Mouse (Mus musculus) C2C12 (cell line): ENCODE data around the gene Mtfr1l. TPM values are rescaled to one million over a fixed set of nuclear protein-coding genes. Genes with fewer than 3 reads are reported as not detected.

Experiments used
- H3K27me3 ChIP-seq: one replicate; pipeline ENCODE4 v1.6.1; 2011; ENCODE audit not compliant: control insufficient read depth, insufficient read depth, insufficient read length
- H3K36me3 ChIP-seq: one replicate; pipeline ENCODE4 v1.6.1; 2011; ENCODE audit not compliant: control insufficient read depth, insufficient read depth
- H3K4me3 ChIP-seq: one replicate; pipeline ENCODE4 v1.5.1; 2011; ENCODE audit warnings: mild to moderate bottlenecking, control low read depth; ENCODE audit not compliant: poor library complexity, insufficient read depth, severe bottlenecking
- H3K79me2 ChIP-seq: one replicate; pipeline ENCODE4 v1.6.1; 2011; ENCODE audit not compliant: control insufficient read depth, insufficient read depth
- H3K79me3 ChIP-seq: one replicate; pipeline ENCODE4 v1.6.1; 2011; ENCODE audit warnings: low read depth, control low read depth
- H3ac ChIP-seq: one replicate; pipeline ENCODE3; 2011; ENCODE audit warnings: low read depth; ENCODE audit not compliant: control insufficient read depth, insufficient read length
- CEBPB ChIP-seq: IDR thresholded peaks from one replicate; pipeline ENCODE4 v1.6.1; 2011; ENCODE audit warnings: low read depth, mild to moderate bottlenecking, control low read depth, moderate library complexity
- CTCF ChIP-seq: IDR thresholded peaks from one replicate; pipeline ENCODE4 v1.5.1; 2011; ENCODE audit not compliant: control insufficient read depth, insufficient read depth, insufficient read length
- FOSL1 ChIP-seq: IDR thresholded peaks from one replicate; pipeline ENCODE4 v1.8.0; 2011; ENCODE audit warnings: mild to moderate bottlenecking, low read length; ENCODE audit not compliant: poor library complexity, insufficient read depth, severe bottlenecking
- MAX ChIP-seq: IDR thresholded peaks from one replicate; pipeline ENCODE4 v1.6.1; 2011; ENCODE audit warnings: mild to moderate bottlenecking, control low read depth
- MYOD1 ChIP-seq: IDR thresholded peaks from one replicate; pipeline ENCODE4 v1.6.1; 2011; ENCODE audit warnings: low read depth; ENCODE audit not compliant: control insufficient read depth, insufficient read length
- MYOG ChIP-seq: IDR thresholded peaks from one replicate; pipeline ENCODE4 v1.6.1; 2011; ENCODE audit not compliant: control insufficient read depth, insufficient read length; ENCODE audit errors: extremely low read depth
- USF1 ChIP-seq: IDR thresholded peaks from one replicate; pipeline ENCODE4 v1.6.1; 2011; ENCODE audit warnings: low read depth, mild to moderate bottlenecking, control low read depth, moderate library complexity
- polyA plus RNA-seq: library from polyadenylated mRNA; unstranded; fragments of >200 nt; fragmentation: generic; extraction: Trizol; gene quantifications from one replicate; pipeline ENCODE4 v1.2.1, GENCODE M21; 2012; ENCODE audit warnings: missing spikeins

Gene Mtfr1l
- polyA plus RNA-seq, 1 experiment = 66.6 TPM

- Histone ChIP-seq H3K4me3 (no peak overlapping the region), H3K79me2 (no peaks in the 10 kb centered on the region), H3ac (no peak overlapping the region), H3K27me3 (no peaks in the 10 kb centered on the region), H3K36me3 (no peaks in the 10 kb centered on the region), H3K79me3 (no peaks in the 10 kb centered on the region)
- no peak for TF ChIP-seq CEBPB
Measured at GRCm38 (mm10) chr4:134579212-134579611, 44.0 kb upstream of the Mtfr1l start.

- Histone ChIP-seq H3ac (no peak overlapping the region), H3K4me3 (no peak overlapping the region), H3K27me3 (no peaks in the 10 kb centered on the region), H3K36me3 (no peaks in the 10 kb centered on the region), H3K79me3 (no peaks in the 10 kb centered on the region), H3K79me2 (no peaks in the 10 kb centered on the region)
- no peak for TF ChIP-seq CTCF
- TF ChIP-seq CEBPB = no peak
- no peak for TF ChIP-seq USF1
- TF ChIP-seq FOSL1 = no peak
- TF ChIP-seq MYOG = no peak
- TF ChIP-seq MYOD1 = no peak
- TF ChIP-seq MAX = no peak
Measured at GRCm38 (mm10) chr4:134578407-134578806, 43.2 kb upstream of the Mtfr1l start.

GRCm38 (mm10) chr4:134577281-134577680 is 42.1 kb upstream of the Mtfr1l start:
- H3K4me3 ChIP-seq = no peak overlapping the region
- no peak overlapping the region for H3ac ChIP-seq
- H3K36me3 ChIP-seq = no peaks in the 10 kb centered on the region
- TF ChIP-seq USF1 = no peak
- no peak for TF ChIP-seq MYOG
- TF ChIP-seq FOSL1 = no peak
- H3K79me2 ChIP-seq = no peaks in the 10 kb centered on the region
- H3K27me3 ChIP-seq = no peaks in the 10 kb centered on the region
- H3K79me3 ChIP-seq = no peaks in the 10 kb centered on the region

- no peak overlapping the region for H3K4me3 ChIP-seq
- TF ChIP-seq CTCF = no peak
- TF ChIP-seq FOSL1 = no peak
- no peak for TF ChIP-seq MYOD1
- no peak for TF ChIP-seq USF1
- TF ChIP-seq CEBPB = no peak
- no peak for TF ChIP-seq MYOG
- TF ChIP-seq MAX = no peak
Measured at GRCm38 (mm10) chr4:134575486-134575885, 40.3 kb upstream of the Mtfr1l start.

GRCm38 (mm10) chr4:134572449-134573300 is 37.5 kb upstream of the Mtfr1l start:
- H3K27me3 ChIP-seq = no peaks in the 10 kb centered on the region
- no peak overlapping the region for H3K4me3 ChIP-seq
- H3K36me3 ChIP-seq = no peaks in the 10 kb centered on the region
- TF ChIP-seq CTCF (no peak), MAX (no peak), CEBPB (no peak), MYOD1 (no peak)
- no peaks in the 10 kb centered on the region for H3K79me3 ChIP-seq
- H3ac ChIP-seq = no peak overlapping the region
- H3K79me2 ChIP-seq = no peaks in the 10 kb centered on the region

More at GRCm38 (mm10) chr4:134575486-134575885, 40.3 kb upstream of the Mtfr1l start:
- Histone ChIP-seq H3ac (no peak overlapping the region), H3K36me3 (no peaks in the 10 kb centered on the region), H3K79me2 (no peaks in the 10 kb centered on the region), H3K79me3 (no peaks in the 10 kb centered on the region), H3K27me3 (no peaks in the 10 kb centered on the region)

GRCm38 (mm10) chr4:134570704-134571451 is 35.7 kb upstream of the Mtfr1l start:
- TF ChIP-seq CTCF (no peak), USF1 (no peak), FOSL1 (no peak), CEBPB (no peak), MYOG (no peak), MYOD1 (no peak), MAX (no peak)
- no peaks in the 10 kb centered on the region for H3K36me3 ChIP-seq
- no peak overlapping the region for H3ac ChIP-seq
- no peaks in the 10 kb centered on the region for H3K27me3 ChIP-seq
- no peak overlapping the region for H3K4me3 ChIP-seq
- no peaks in the 10 kb centered on the region for H3K79me3 ChIP-seq
- no peaks in the 10 kb centered on the region for H3K79me2 ChIP-seq
